Mouse (Mus musculus) lung, adult 2 months (tissue): ENCODE data around the gene Armh3.

Source experiments
- CTCF ChIP-seq: fragments of 200-500 bp; IDR thresholded peaks from 2 replicates; pipeline ENCODE4 v1.5.1; 2011; ENCODE audit warnings: mild to moderate bottlenecking, low read length, control low read depth; ENCODE audit not compliant: insufficient read depth
- POLR2A ChIP-seq: fragments of 200-500 bp; IDR thresholded peaks from 2 replicates; pipeline ENCODE4 v1.6.1; 2011; ENCODE audit warnings: low read depth, mild to moderate bottlenecking, control low read depth, low read length, borderline replicate concordance; ENCODE audit errors: extremely low read depth

GRCm38 (mm10) chr19:45956736-45957135 lies 41.6 kb downstream of the Armh3 start:
- TF ChIP-seq POLR2A (no peak), CTCF (no peak)
